Mouse (Mus musculus): Measurements from ENCODE around the gene Flvcr2. TPM values are rescaled to one million over a fixed set of nuclear protein-coding genes. Genes with fewer than 3 reads are reported as not detected.

Flvcr2 gene
- polyA plus RNA-seq, 1 experiment from 2014 or later: 4.8 TPM

GRCm38 (mm10) chr12:85707391-85707790 lies 38.9 kb upstream of the Flvcr2 start:
- H3K9ac ChIP-seq (ENCODE audit: low read length): no peak overlapping the region
- H3K4me1 ChIP-seq (replicated peaks; ENCODE audit: control insufficient read depth, insufficient read depth): peaks cover 8% of the 10 kb centered on the region; the same call in 1 of the 2 replicates
- TF ChIP-seq EP300 (optimal IDR thresholded peaks at IDR 0.05) (no peak), CTCF (IDR thresholded peaks at IDR 0.05; ENCODE audit: low read depth) (no peak)
- 87% methylated on average over 11 of the region's 11 CpGs for WGBS
- ATAC-seq (ENCODE audit: low FRiP score, low TSS enrichment) (no peak), DNase-seq (ENCODE audit: low spot score) (no peak)
- no peak overlapping the region for H3K4me2 ChIP-seq (replicated peaks; ENCODE audit: low read depth)
- H3K27me3 ChIP-seq (ENCODE audit: control insufficient read depth, insufficient read depth, low read length): no peaks in the 10 kb centered on the region
- no peak overlapping the region for H3K4me3 ChIP-seq (ENCODE audit: low read depth, low read length)
- no peaks in the 10 kb centered on the region for H3K36me3 ChIP-seq (ENCODE audit: control insufficient read depth, insufficient read depth, low read length)
- H3K27ac ChIP-seq (replicated peaks): no peak overlapping the region
- no peaks in the 10 kb centered on the region for H3K9me3 ChIP-seq (ENCODE audit: control insufficient read depth, low read length)

GRCm38 (mm10) chr12:85708556-85708955 lies 37.8 kb upstream of the Flvcr2 start:
- TF ChIP-seq CTCF (IDR thresholded peaks at IDR 0.05; ENCODE audit: low read depth) (no peak), EP300 (optimal IDR thresholded peaks at IDR 0.05) (no peak)
- DNase-seq (ENCODE audit: low spot score) (no peak), ATAC-seq (ENCODE audit: low FRiP score, low TSS enrichment) (no peak)
- Histone ChIP-seq H3K36me3 (ENCODE audit: control insufficient read depth, insufficient read depth, low read length) (no peaks in the 10 kb centered on the region), H3K9me3 (ENCODE audit: control insufficient read depth, low read length) (no peaks in the 10 kb centered on the region), H3K4me2 (replicated peaks; ENCODE audit: low read depth) (no peak overlapping the region), H3K27me3 (ENCODE audit: control insufficient read depth, insufficient read depth, low read length) (no peaks in the 10 kb centered on the region), H3K4me1 (replicated peaks; ENCODE audit: control insufficient read depth, insufficient read depth) (peaks cover 8% of the 10 kb centered on the region; the same call in 1 of the 2 replicates), H3K4me3 (ENCODE audit: low read depth, low read length) (no peak overlapping the region), H3K27ac (replicated peaks) (no peak overlapping the region), H3K9ac (ENCODE audit: low read length) (no peak overlapping the region)
- WGBS: 93% methylated on average over 12 of the region's 12 CpGs

GRCm38 (mm10) chr12:85710695-85711094 lies 35.6 kb upstream of the Flvcr2 start:
- Histone ChIP-seq H3K9me3 (ENCODE audit: control insufficient read depth, low read length) (no peaks in the 10 kb centered on the region), H3K27ac (replicated peaks) (no peak overlapping the region), H3K4me1 (replicated peaks; ENCODE audit: control insufficient read depth, insufficient read depth) (peaks cover 5% of the 10 kb centered on the region; the same call in 1 of the 2 replicates), H3K36me3 (ENCODE audit: control insufficient read depth, insufficient read depth, low read length) (no peaks in the 10 kb centered on the region), H3K4me3 (ENCODE audit: low read depth, low read length) (no peak overlapping the region), H3K9ac (ENCODE audit: low read length) (no peak overlapping the region), H3K4me2 (replicated peaks; ENCODE audit: low read depth) (no peak overlapping the region), H3K27me3 (ENCODE audit: control insufficient read depth, insufficient read depth, low read length) (no peaks in the 10 kb centered on the region)
- WGBS: 71% methylated on average over 7 of the region's 7 CpGs
- TF ChIP-seq CTCF (IDR thresholded peaks at IDR 0.05; ENCODE audit: low read depth): no peak
- TF ChIP-seq EP300 (optimal IDR thresholded peaks at IDR 0.05): no peak
- ATAC-seq (ENCODE audit: low FRiP score, low TSS enrichment) (no peak), DNase-seq (ENCODE audit: low spot score) (no peak)

- DNase-seq (ENCODE audit: low spot score) (no peak), ATAC-seq (ENCODE audit: low FRiP score, low TSS enrichment) (no peak)
- H3K36me3 ChIP-seq (ENCODE audit: control insufficient read depth, insufficient read depth, low read length): no peaks in the 10 kb centered on the region
- H3K4me3 ChIP-seq (ENCODE audit: low read depth, low read length): no peak overlapping the region
- H3K4me2 ChIP-seq (replicated peaks; ENCODE audit: low read depth): no peak overlapping the region
- H3K27ac ChIP-seq (replicated peaks): no peak overlapping the region
- H3K9me3 ChIP-seq (ENCODE audit: control insufficient read depth, low read length): no peaks in the 10 kb centered on the region
- no peak overlapping the region for H3K9ac ChIP-seq (ENCODE audit: low read length)
- H3K27me3 ChIP-seq (ENCODE audit: control insufficient read depth, insufficient read depth, low read length): no peaks in the 10 kb centered on the region
- no peak for TF ChIP-seq EP300 (optimal IDR thresholded peaks at IDR 0.05)
- TF ChIP-seq CTCF (IDR thresholded peaks at IDR 0.05; ENCODE audit: low read depth): no peak
- H3K4me1 ChIP-seq (replicated peaks; ENCODE audit: control insufficient read depth, insufficient read depth): no peaks in the 10 kb centered on the region
- WGBS: 78% methylated on average over 2 of the region's 2 CpGs
These were observed 33.8 kb upstream of the Flvcr2 start for GRCm38 (mm10) chr12:85712587-85712986.

GRCm38 (mm10) chr12:85714126-85714525 lies 32.2 kb upstream of the Flvcr2 start:
- Histone ChIP-seq H3K27me3 (ENCODE audit: control insufficient read depth, insufficient read depth, low read length) (no peaks in the 10 kb centered on the region), H3K9ac (ENCODE audit: low read length) (no peak overlapping the region), H3K4me1 (replicated peaks; ENCODE audit: control insufficient read depth, insufficient read depth) (no peaks in the 10 kb centered on the region), H3K36me3 (ENCODE audit: control insufficient read depth, insufficient read depth, low read length) (no peaks in the 10 kb centered on the region), H3K4me3 (ENCODE audit: low read depth, low read length) (no peak overlapping the region), H3K27ac (replicated peaks) (no peak overlapping the region), H3K9me3 (ENCODE audit: control insufficient read depth, low read length) (no peaks in the 10 kb centered on the region), H3K4me2 (replicated peaks; ENCODE audit: low read depth) (no peak overlapping the region)
- 90% methylated on average over 5 of the region's 5 CpGs for whole genome bisulfite sequencing
- no peak for ATAC-seq (ENCODE audit: low FRiP score, low TSS enrichment)
- TF ChIP-seq CTCF (IDR thresholded peaks at IDR 0.05; ENCODE audit: low read depth) (no peak), EP300 (optimal IDR thresholded peaks at IDR 0.05) (no peak)
- no peak for DNase-seq (ENCODE audit: low spot score)

GRCm38 (mm10) chr12:85725306-85725705 lies 21.0 kb upstream of the Flvcr2 start:
- no peaks in the 10 kb centered on the region for H3K36me3 ChIP-seq (ENCODE audit: control insufficient read depth, insufficient read depth, low read length)
- H3K9ac ChIP-seq (ENCODE audit: low read length): no peak overlapping the region
- 57% methylated on average over 4 of the region's 4 CpGs for WGBS
- no peak overlapping the region for H3K4me2 ChIP-seq (replicated peaks; ENCODE audit: low read depth)
- no peak overlapping the region for H3K27ac ChIP-seq (replicated peaks)
- no peak for ATAC-seq (ENCODE audit: low FRiP score, low TSS enrichment)
- no peaks in the 10 kb centered on the region for H3K27me3 ChIP-seq (ENCODE audit: control insufficient read depth, insufficient read depth, low read length)
- DNase-seq (ENCODE audit: low spot score): no peak
- TF ChIP-seq CTCF (IDR thresholded peaks at IDR 0.05; ENCODE audit: low read depth) (no peak), EP300 (optimal IDR thresholded peaks at IDR 0.05) (no peak)
- no peaks in the 10 kb centered on the region for H3K4me1 ChIP-seq (replicated peaks; ENCODE audit: control insufficient read depth, insufficient read depth)
- H3K4me3 ChIP-seq (ENCODE audit: low read depth, low read length): no peak overlapping the region
- no peaks in the 10 kb centered on the region for H3K9me3 ChIP-seq (ENCODE audit: control insufficient read depth, low read length)

All from stomach, postnatal 0 days (tissue).